Mouse (Mus musculus) frontal cortex, postnatal 36 days (tissue): ENCODE data around the gene Gm26741.
"Not testable (repeated sequence)": the region's sequence is repeated elsewhere in the genome, so short reads cannot be mapped to it uniquely, and the experiment has no call there.

Experiments
- DNase-seq, 2 experiments: peaks; one replicate each; pipeline ENCODE4 v3.0.0; 2022; ENCODE audit warnings: low spot score in 2 of 2

Gene Gm26741

GRCm38 (mm10) chr10:52358467-52358866 is at the start of gene Gm26741:
Gm26741 (plus strand) TSS chr10:52358767.
- no peak for DNase-seq

GRCm38 (mm10) chr10:52309196-52309595 is 49.4 kb upstream of the Gm26741 start:
- DNase-seq, result no peak

- DNase-seq, result no peak
Observed at GRCm38 (mm10) chr10:52319506-52320286, 38.9 kb upstream of the Gm26741 start.

GRCm38 (mm10) chr10:52321918-52322317 is 36.6 kb upstream of the Gm26741 start:
- no peak for DNase-seq

- DNase-seq, result peak; percentile 24 to 64
Observed at GRCm38 (mm10) chr10:52331007-52331406, 27.6 kb upstream of the Gm26741 start.

- DNase-seq, result not testable (repeated sequence)
Observed at GRCm38 (mm10) chr10:52343324-52343723, 15.2 kb upstream of the Gm26741 start.

GRCm38 (mm10) chr10:52353184-52353583 is 5.4 kb upstream of the Gm26741 start:
- no peak for DNase-seq

- no peak for DNase-seq
Observed at GRCm38 (mm10) chr10:52360241-52360735, 1.7 kb downstream of the Gm26741 start.

GRCm38 (mm10) chr10:52360862-52361609 is 2.5 kb downstream of the Gm26741 start:
- no peak for DNase-seq

GRCm38 (mm10) chr10:52368376-52368775 is 9.8 kb downstream of the Gm26741 start:
- DNase-seq, result peak in 1 of 2 experiments; percentile 44

GRCm38 (mm10) chr10:52373834-52374233 is 15.3 kb downstream of the Gm26741 start:
- DNase-seq, result no peak

- no peak for DNase-seq
Observed at GRCm38 (mm10) chr10:52374651-52375050, 16.1 kb downstream of the Gm26741 start.

GRCm38 (mm10) chr10:52376422-52376821 is 17.9 kb downstream of the Gm26741 start:
- DNase-seq, result no peak

GRCm38 (mm10) chr10:52377813-52378212 is 19.2 kb downstream of the Gm26741 start:
- no peak for DNase-seq

GRCm38 (mm10) chr10:52381321-52381801 is 22.8 kb downstream of the Gm26741 start:
- DNase-seq, result peak in 1 of 2 experiments; percentile 55

- peak; percentile 98 for DNase-seq
Observed at GRCm38 (mm10) chr10:52381845-52382591, 23.5 kb downstream of the Gm26741 start, which contains the start of gene Gopc. Gopc (minus strand) TSS chr10:52382124.

GRCm38 (mm10) chr10:52383022-52383421 is 24.5 kb downstream of the Gm26741 start:
- no peak for DNase-seq

- DNase-seq, result no peak
Observed at GRCm38 (mm10) chr10:52383522-52383921, 25.0 kb downstream of the Gm26741 start.

- DNase-seq, result peak; percentile 38 to 53
Observed at GRCm38 (mm10) chr10:52384823-52385610, 26.4 kb downstream of the Gm26741 start.

- DNase-seq, result no peak
Observed at GRCm38 (mm10) chr10:52387192-52387591, 28.6 kb downstream of the Gm26741 start.

GRCm38 (mm10) chr10:52388922-52389430 is 30.4 kb downstream of the Gm26741 start, which contains the start of gene Nepn:
Nepn (plus strand) TSS chr10:52388972.
- DNase-seq, result no peak
